Mouse (Mus musculus) ES-E14 (cell line): ENCODE data around the gene 4921536K21Rik. TPM values are rescaled to one million over a fixed set of nuclear protein-coding genes. Genes with fewer than 3 reads are reported as not detected.

ENCODE experiments used
- DNase-seq: peaks from one replicate; pipeline ENCODE4 v3.0.0-alpha.2; 2013; ENCODE audit warnings: low read depth, low spot score
- H3K27ac ChIP-seq: 2 replicates; pipeline ENCODE4 v1.5.1; 2012; ENCODE audit warnings: low read depth, mild to moderate bottlenecking, low read length, moderate library complexity, mixed read lengths; ENCODE audit not compliant: poor library complexity, insufficient read depth, severe bottlenecking
- H3K36me3 ChIP-seq: 2 replicates; pipeline ENCODE4 v1.6.1; 2012; ENCODE audit warnings: mild to moderate bottlenecking, low read length, moderate library complexity, mixed read lengths; ENCODE audit not compliant: control insufficient read depth, poor library complexity, insufficient read depth, severe bottlenecking
- H3K4me1 ChIP-seq, 2 experiments: fragments of 150-350 bp in 1 of 2; sonication (generic) in 1 of 2; 2 replicates each; pipeline ENCODE4 v1.6.1; 2012; ENCODE audit warnings: low read length in 2 of 2, mild to moderate bottlenecking in 1 of 2, mixed read lengths in 1 of 2; ENCODE audit not compliant: control insufficient read depth in 2 of 2, insufficient read depth in 2 of 2, poor library complexity in 1 of 2
- H3K4me3 ChIP-seq, 2 experiments: fragments of 150-350 bp in 1 of 2; sonication (generic) in 1 of 2; 2 replicates each; pipeline ENCODE4 v1.5.1; 2012; ENCODE audit warnings: low read length in 2 of 2, low read depth in 1 of 2, mild to moderate bottlenecking in 1 of 2, mixed read lengths in 1 of 2; ENCODE audit not compliant: insufficient read depth in 1 of 2, poor library complexity in 1 of 2, severe bottlenecking in 1 of 2
- H3K9ac ChIP-seq: 2 replicates; pipeline ENCODE4 v1.6.1; 2012; ENCODE audit warnings: low read depth, mild to moderate bottlenecking, low read length, mixed read lengths; ENCODE audit not compliant: poor library complexity, insufficient read depth, severe bottlenecking
- H3K9me3 ChIP-seq: fragments of 150-350 bp; sonication (generic); 2 replicates; pipeline ENCODE4 v1.6.1; 2012; ENCODE audit warnings: low read depth, mild to moderate bottlenecking, low read length; ENCODE audit not compliant: control insufficient read depth, insufficient read depth
- CHD2 ChIP-seq: IDR thresholded peaks from 2 replicates; pipeline ENCODE4 v1.6.1; 2014; ENCODE audit warnings: mild to moderate bottlenecking, low read depth, low read length, inconsistent platforms
- HCFC1 ChIP-seq: IDR thresholded peaks from 2 replicates; pipeline ENCODE4 v1.6.1; 2012; ENCODE audit warnings: low read length, inconsistent platforms, borderline replicate concordance; ENCODE audit not compliant: insufficient read depth
- MAFK ChIP-seq: IDR thresholded peaks from 2 replicates; pipeline ENCODE4 v1.6.1; 2014; ENCODE audit warnings: mild to moderate bottlenecking, low read depth, low read length, inconsistent platforms; ENCODE audit not compliant: insufficient read depth
- ZC3H11A ChIP-seq: IDR thresholded peaks from 2 replicates; pipeline ENCODE4 v1.6.1; 2012; ENCODE audit warnings: low read depth, mild to moderate bottlenecking, inconsistent platforms, low read length, borderline replicate concordance
- ZNF384 ChIP-seq: IDR thresholded peaks from 2 replicates; pipeline ENCODE4 v1.6.1; 2012; ENCODE audit warnings: low read depth, low read length, inconsistent platforms
- in situ Hi-C, 2 experiments: fragments of 600-800 bp; cut with MboI; formaldehyde crosslinking; loops; one replicate each; pipeline ENCODE4 v1.15.1; 2025; ENCODE audit warnings: low sequenced_read_pairs in 2 of 2, inconsistent platforms in 1 of 2; ENCODE audit not compliant: unreplicated experiment in 2 of 2
- total RNA-seq: library from RNA; depleted of rRNA; stranded (reverse); fragments of 300-350 nt; gene quantifications from 2 replicates; pipeline ENCODE4 v1.2.3, GENCODE M21; 2012

4921536K21Rik gene
- total RNA-seq, 1 experiment: 0.22 TPM

DNA sequence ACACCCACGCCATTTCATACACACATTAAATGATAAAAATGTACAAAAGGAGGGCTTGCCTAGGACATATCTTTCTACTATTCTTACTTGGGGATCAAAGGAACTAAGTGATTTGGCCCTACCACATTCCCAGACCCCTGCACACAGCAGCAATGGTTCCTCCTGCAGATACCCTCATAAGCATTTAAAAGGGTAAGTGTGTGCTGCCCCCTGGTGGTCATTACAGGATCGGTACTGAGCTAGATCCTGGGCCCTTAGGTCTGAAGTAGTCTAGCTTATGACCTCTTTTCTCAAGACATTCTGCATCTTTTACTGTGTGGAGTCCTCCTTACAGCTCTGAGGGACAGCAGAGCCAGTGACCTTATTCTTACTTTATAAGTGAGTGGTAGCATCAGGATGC is 15.1 kb downstream of the 4921536K21Rik start:
- no peak overlapping the region for H3K9ac ChIP-seq
- no peak overlapping the region for H3K4me3 ChIP-seq
- in situ Hi-C loops: no loop called here
- no peaks in the 10 kb centered on the region for H3K9me3 ChIP-seq
- peaks cover 0 to 4% of the 10 kb centered on the region in 2 experiments; a peak in 1 of 4 replicates for H3K4me1 ChIP-seq
- no peaks in the 10 kb centered on the region for H3K36me3 ChIP-seq
- H3K27ac ChIP-seq: no peak overlapping the region
- peak; percentile 86 for DNase-seq
- TF ChIP-seq MAFK: no peak
- TF ChIP-seq CHD2: no peak
- peak; percentile 74 for TF ChIP-seq ZC3H11A

DNA sequence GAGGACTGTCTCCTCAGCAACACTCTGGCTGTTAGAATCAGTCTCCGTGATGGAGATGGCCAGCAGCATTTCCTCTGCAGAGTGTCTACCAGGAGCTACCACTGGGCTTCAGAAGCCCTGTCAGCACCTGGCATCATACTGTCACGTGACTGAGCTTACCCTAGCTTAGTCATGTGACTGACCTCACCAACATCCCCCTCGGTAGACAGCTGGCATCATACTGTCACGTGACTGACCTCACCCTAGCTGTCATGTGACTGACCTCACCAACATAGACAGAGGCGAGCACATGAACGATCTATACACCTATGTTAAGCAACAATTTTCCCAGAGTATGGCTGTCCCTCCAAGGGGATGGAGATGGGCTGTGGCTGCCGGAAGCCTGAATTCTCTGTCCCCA is 16.2 kb downstream of the 4921536K21Rik start:
- no peaks in the 10 kb centered on the region for H3K36me3 ChIP-seq
- DNase-seq: no peak
- H3K9me3 ChIP-seq: no peaks in the 10 kb centered on the region
- H3K4me1 ChIP-seq: peaks cover 0 to 4% of the 10 kb centered on the region in 2 experiments; a peak in 1 of 4 replicates
- no peak overlapping the region; the same call in 1 of the 2 replicates for H3K27ac ChIP-seq
- no peak overlapping the region for H3K9ac ChIP-seq
- TF ChIP-seq CHD2: no peak
- no peak for TF ChIP-seq ZNF384
- no peak for TF ChIP-seq MAFK
- TF ChIP-seq HCFC1: no peak
- no peak for TF ChIP-seq ZC3H11A
- H3K4me3 ChIP-seq: no peak overlapping the region
- in situ Hi-C loops: no loop called here

GRCm38 (mm10) chr11:3876419-3876818 is 18.5 kb downstream of the 4921536K21Rik start:
- Histone ChIP-seq H3K4me1 (peaks cover 0 to 4% of the 10 kb centered on the region in 2 experiments; a peak in 1 of 4 replicates), H3K4me3 (no peak overlapping the region), H3K9me3 (no peaks in the 10 kb centered on the region), H3K27ac (no peak overlapping the region), H3K9ac (no peak overlapping the region), H3K36me3 (no peaks in the 10 kb centered on the region)
- TF ChIP-seq ZC3H11A (no peak), HCFC1 (no peak), ZNF384 (no peak), CHD2 (no peak), MAFK (no peak)
- in situ Hi-C loops: no loop called here
- no peak for DNase-seq

GRCm38 (mm10) chr11:3864343-3864742 is 30.6 kb downstream of the 4921536K21Rik start:
- H3K4me3 ChIP-seq: peak overlapping the region; percentile 70 to 78
- no peak overlapping the region for H3K9ac ChIP-seq
- H3K27ac ChIP-seq: no peak overlapping the region
- no peaks in the 10 kb centered on the region for H3K9me3 ChIP-seq
- H3K36me3 ChIP-seq: no peaks in the 10 kb centered on the region
- no peak for DNase-seq
- TF ChIP-seq ZNF384: no peak
- TF ChIP-seq HCFC1: no peak
- TF ChIP-seq MAFK: no peak
- no peak for TF ChIP-seq ZC3H11A
- TF ChIP-seq CHD2: no peak
- H3K4me1 ChIP-seq: peaks cover 0 to 2% of the 10 kb centered on the region in 2 experiments; a peak in 1 of 4 replicates
- in situ Hi-C loops: no loop called here

DNA sequence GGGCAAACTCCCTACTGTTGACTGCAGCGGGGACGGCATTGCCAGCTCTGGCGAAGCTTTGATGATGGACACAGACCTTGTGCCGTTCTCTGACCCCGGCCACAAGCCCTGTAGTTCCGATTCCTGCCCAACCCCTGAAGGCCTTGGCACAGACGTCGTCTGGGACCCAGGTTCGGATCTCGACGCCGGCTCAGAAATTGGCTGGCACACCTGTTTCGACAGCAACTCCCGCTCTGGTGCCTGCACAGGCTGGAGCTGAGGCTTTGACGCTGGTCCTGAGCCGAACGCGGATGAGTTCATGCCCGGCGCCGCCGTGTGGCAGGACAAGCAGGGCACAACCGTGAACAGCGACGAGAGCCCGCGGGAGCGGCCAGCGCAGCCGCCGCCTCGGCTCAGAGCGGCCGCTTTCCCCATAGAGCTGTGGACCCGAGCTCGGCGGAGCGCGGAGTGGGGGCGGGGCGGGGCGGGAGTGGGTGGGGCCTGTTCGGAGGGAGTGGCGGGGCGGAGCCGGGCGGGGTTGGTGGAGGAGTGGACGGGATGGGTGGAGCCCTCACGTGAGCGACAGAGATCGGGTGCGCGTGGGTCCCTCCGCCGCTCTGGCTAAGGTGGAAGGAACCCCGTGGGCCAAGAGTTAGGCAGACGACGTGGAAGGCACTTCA is 31.3 kb downstream of the 4921536K21Rik start, which contains the start of gene Osbp2:
TSS of gene Osbp2 (minus strand) at position 450 of the 659 bp plus-strand sequence.
- no peak within 1 kb of the TSS for H3K27ac ChIP-seq
- peak within 1 kb of the TSS; percentile 55 for H3K9ac ChIP-seq
- H3K4me3 ChIP-seq: peak within 1 kb of the TSS; percentile 70 to 78
- no peaks in the 10 kb centered on the region for H3K36me3 ChIP-seq
- DNase-seq: no peak
- TF ChIP-seq HCFC1 (no peak), ZNF384 (no peak), ZC3H11A (no peak), MAFK (no peak), CHD2 (no peak)
- in situ Hi-C loops: no loop called here
- no peaks in the 10 kb centered on the region for H3K9me3 ChIP-seq
- H3K4me1 ChIP-seq: peaks cover 0 to 2% of the 10 kb centered on the region in 2 experiments; a peak in 1 of 4 replicates
